Mouse (Mus musculus): ENCODE data around the gene Ift81. TPM values are rescaled to one million over a fixed set of nuclear protein-coding genes. Genes with fewer than 3 reads are reported as not detected.
A peak's percentile ranks its signal among the peaks of the same experiment; 100 is the strongest.

Ift81 gene
- total RNA-seq, 2 experiments from 2014 or later = 36.0 to 38.4 TPM

DNA sequence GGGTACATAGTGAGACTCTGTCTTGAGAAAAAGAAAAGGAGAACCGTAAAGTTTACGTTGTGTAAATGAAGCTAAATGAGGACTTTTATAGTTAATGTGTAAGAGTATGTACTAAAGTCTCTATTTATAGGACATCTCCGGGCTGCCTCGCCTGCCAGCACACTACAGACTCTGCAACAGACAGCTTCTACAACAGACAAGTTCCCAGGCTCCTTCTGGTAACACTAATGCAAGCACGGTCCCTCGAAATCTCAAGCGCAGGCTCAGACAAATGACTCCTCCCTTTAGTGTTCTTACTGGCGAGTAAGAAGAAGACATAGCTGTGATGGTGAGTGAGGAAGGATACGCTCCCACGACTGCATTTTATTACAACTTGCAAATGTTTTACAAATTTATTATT is 56.2 kb downstream of the Ift81 start:
- no peak for TF ChIP-seq CTCF (conservative IDR thresholded peaks at IDR 0.05)
- no peak overlapping the region for H3K27ac ChIP-seq
- no peak for DNase-seq (ENCODE audit: low spot score in 2 of 2)
- no peak overlapping the region for H3K4me3 ChIP-seq

DNA sequence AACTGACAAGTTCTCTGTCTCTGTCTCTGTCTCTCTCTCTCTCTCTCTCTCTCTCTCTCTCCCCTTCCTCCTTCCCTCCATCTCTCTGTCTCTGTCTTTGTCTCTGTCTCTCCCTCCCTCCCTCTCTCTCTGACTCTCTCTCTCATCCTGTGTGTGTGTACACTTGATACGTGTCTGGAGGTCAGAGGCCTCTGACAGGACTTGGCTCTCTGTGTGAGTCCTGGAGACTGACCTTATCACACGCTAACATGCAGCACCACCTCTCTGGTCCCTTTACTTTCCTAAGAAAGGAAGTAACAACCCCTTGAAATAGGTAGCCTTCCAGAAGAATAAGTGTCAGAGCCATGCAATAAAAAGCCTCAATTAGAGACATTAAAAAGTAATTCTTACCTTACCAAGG is 59.2 kb downstream of the Ift81 start:
- DNase-seq (ENCODE audit: low spot score in 2 of 2) = no peak
- Histone ChIP-seq H3K27ac (no peak overlapping the region), H3K4me3 (no peak overlapping the region)
- TF ChIP-seq CTCF (conservative IDR thresholded peaks at IDR 0.05) = no peak

DNA sequence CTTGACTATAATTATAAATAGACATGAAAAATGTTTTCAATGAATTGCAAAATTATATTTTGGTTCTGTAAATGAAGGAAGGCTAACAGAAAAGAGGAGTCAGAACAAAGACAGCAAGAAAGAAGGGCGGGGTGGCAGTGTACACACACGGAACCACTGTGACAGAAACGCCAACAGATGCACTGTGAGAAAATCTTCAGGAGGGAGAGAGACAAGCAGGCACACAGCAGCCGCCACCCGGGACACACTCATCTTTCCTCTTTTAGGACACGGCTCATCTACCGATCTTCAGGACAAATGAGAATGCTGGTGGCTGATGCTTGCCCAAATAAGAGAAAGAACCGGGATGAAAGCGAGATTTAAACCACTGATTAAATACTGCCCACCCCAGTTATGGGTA is 61.7 kb downstream of the Ift81 start:
- TF ChIP-seq CTCF (conservative IDR thresholded peaks at IDR 0.05) = no peak
- Histone ChIP-seq H3K27ac (0 out of 2 replicates have a peak overlapping the region, but pooled peaks have one; percentile 5), H3K4me3 (no peak overlapping the region)
- DNase-seq (ENCODE audit: low spot score in 2 of 2) = no peak

DNA sequence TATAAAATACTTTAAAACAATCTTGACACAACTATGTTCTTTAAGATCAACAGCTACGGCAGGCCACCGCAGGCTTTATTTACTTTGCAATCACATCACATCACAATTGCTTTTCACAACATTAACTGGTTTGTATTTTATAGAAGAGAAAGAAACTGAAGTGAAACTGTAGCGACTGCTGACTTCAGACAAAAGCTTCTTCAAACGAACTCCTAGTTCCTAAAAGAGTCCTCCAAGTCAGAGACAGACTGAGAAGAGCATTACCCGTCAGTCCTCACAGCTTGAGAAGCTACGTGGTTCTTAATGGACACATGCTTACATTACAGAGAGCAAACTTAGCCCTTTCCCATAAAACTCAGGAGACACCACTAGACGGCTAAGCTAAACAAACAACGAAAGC is 63.9 kb downstream of the Ift81 start:
- H3K4me3 ChIP-seq = no peak overlapping the region
- H3K27ac ChIP-seq = peak overlapping the region; percentile 43; the same call in 1 of the 2 replicates
- DNase-seq (ENCODE audit: low spot score in 2 of 2) = no peak
- no peak for TF ChIP-seq CTCF (conservative IDR thresholded peaks at IDR 0.05)

DNA sequence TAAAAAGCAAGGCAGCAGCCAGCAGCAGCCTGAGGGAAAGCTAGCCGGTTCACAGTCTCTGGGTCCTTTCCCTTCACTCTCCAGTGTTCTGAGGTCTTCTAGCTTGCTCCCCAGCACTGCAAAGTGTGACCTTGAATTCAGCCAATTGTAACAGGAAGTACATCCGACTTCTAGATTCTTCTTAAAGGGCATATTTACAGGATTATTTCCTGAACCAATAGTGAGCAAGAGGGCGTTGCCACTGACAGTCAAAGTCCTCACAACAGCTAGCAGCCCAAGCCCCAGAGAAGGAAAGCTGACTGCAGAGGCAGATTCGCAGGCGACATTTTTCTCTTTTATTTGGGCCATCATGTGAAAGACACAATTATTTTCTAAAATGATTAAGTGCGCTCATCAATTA is 65.6 kb downstream of the Ift81 start:
- Histone ChIP-seq H3K4me3 (no peak overlapping the region), H3K27ac (peak overlapping the region; percentile 72)
- no peak for TF ChIP-seq CTCF (conservative IDR thresholded peaks at IDR 0.05)
- no peak for DNase-seq (ENCODE audit: low spot score in 2 of 2)

DNA sequence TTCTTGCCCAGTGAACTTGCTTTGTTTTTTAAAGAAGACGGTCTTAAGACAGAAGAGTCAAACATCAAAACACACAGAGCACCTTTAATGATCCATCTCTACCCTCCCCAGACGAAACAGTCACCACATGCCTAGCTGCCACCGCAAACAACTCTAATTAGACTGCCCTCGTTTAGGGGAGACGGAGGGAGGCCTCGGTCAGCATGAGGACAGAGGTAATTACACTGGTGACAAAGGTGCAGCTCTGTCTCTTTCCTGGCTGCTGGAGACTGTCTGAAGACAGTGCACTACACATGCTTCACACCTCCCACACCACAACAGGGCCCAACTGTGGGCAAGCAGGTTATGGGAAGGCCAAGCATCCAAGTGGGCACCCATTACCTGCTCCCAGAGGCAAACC is 66.5 kb downstream of the Ift81 start:
- Histone ChIP-seq H3K27ac (peak overlapping the region; percentile 72), H3K4me3 (no peak overlapping the region)
- no peak; the same call in 1 of the 2 replicates for TF ChIP-seq CTCF (conservative IDR thresholded peaks at IDR 0.05)
- no peak for DNase-seq (ENCODE audit: low spot score in 2 of 2)

DNA sequence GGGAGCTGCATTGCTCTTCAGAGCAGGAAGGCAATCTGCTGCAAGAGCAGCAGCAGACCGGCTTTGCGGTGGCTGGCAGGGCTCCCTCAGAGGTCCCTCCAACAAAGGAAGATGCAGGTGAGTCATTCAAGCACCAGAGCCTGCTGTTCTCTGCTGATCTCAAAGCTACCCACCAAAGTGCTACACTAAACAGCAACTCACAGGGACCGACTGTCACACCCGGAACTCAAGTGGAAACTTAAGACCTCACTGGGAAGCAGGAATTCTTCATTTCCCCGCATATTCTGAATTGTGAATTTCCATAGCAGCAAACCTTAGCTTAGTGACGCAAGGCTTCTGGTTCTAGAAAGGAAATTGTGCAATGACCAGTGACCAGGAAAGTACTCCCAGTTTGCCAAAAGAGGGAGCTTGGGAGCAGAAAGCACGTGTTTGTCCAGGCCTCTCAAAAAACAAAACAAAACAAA is 67.0 kb downstream of the Ift81 start:
- peak overlapping the region; percentile 72; the same call in 1 of the 2 replicates for H3K27ac ChIP-seq
- peak in 1 of 2 experiments; percentile 47 for DNase-seq (ENCODE audit: low spot score in 2 of 2)
- peak overlapping the region; percentile 17; the same call in 1 of the 2 replicates for H3K4me3 ChIP-seq
- peak; percentile 83 for TF ChIP-seq CTCF (conservative IDR thresholded peaks at IDR 0.05)

DNA sequence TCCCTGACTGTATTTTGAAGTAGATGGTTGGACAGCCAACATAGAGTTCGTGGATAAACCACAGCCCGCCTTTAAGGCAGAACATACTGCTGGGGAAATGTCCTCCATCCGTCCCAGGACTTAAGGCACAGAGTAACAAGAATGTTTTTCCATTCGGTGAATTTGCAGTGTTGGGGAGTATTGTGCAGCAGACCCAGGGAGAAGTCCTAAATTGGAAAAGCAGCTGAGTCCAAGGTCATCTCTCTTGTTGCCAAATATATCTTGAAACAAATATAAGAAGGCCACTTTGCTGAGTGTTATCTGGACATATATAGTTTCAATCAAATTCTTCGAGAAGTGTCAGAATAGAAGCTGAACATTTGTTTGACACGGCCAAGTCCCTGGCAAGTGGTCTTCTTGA is 70.9 kb downstream of the Ift81 start:
- no peak for TF ChIP-seq CTCF (conservative IDR thresholded peaks at IDR 0.05)
- DNase-seq (ENCODE audit: low spot score in 2 of 2) = no peak
- H3K4me3 ChIP-seq = no peak overlapping the region

DNA sequence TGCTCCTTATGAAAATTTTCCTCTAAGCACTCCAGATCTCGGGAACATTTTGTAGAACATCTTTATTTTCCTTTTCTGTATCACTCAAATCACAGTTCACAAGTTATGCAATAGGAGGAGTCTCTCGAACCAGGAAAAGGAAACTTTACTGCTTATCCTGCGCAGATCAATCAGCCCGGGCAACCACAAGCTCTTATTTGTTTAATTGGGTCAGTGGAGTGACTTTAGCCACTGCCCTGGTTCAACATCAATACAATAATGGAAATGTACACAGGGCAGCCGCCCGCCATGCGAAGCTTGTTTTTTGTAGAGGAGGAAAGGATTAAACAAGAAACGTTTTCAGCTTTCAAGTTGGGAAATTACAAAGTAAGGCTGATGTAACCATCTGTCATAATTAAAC is 72.4 kb downstream of the Ift81 start:
- Histone ChIP-seq H3K27ac (peak overlapping the region; percentile 5; the same call in 1 of the 2 replicates), H3K4me3 (no peak overlapping the region)
- no peak for TF ChIP-seq CTCF (conservative IDR thresholded peaks at IDR 0.05)
- DNase-seq (ENCODE audit: low spot score in 2 of 2) = no peak

More for the DNA sequence above, 70.9 kb downstream of the Ift81 start:
- no peak overlapping the region; the same call in 1 of the 2 replicates for H3K27ac ChIP-seq

DNA sequence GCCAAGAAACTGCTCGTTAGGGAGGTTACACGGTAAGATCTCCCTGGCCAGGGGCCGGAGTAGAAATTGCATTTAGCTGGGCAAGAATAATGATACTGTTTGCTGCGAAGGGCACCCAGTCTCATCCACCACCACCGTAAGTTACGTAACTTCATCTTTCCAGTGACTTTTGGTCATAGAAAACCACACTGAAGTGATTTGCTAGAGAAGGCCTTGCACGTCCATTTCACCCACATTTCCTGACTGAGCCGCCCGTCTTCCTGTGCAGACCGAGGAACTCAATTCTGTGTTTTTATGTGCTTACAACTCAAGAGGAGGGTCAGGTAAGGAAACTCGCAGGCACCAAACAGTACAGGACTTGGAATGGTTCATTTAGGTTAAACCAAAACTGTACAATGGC is 76.2 kb downstream of the Ift81 start:
- no peak overlapping the region for H3K27ac ChIP-seq
- TF ChIP-seq CTCF (conservative IDR thresholded peaks at IDR 0.05) = no peak
- DNase-seq (ENCODE audit: low spot score in 2 of 2) = no peak
- H3K4me3 ChIP-seq = no peak overlapping the region

DNA sequence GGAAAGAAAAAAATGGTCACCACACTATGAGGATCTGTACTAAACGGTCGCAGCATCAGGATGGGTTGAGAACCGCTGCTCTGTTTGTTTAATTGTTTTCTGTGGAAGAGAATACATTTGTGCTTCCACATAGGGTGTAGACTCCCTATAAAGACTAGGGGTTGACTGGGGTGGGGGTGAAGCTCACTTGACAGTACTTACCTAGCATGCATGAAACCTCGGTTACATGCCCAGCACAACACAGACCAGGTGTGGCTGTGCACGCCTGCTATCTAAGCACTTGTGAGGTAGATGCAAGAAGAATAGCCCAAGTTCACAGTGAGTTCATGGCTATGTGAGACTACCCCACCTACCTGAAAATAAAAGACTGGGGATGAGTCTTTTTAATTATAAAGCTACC is 76.7 kb downstream of the Ift81 start:
- no peak for DNase-seq (ENCODE audit: low spot score in 2 of 2)

DNA sequence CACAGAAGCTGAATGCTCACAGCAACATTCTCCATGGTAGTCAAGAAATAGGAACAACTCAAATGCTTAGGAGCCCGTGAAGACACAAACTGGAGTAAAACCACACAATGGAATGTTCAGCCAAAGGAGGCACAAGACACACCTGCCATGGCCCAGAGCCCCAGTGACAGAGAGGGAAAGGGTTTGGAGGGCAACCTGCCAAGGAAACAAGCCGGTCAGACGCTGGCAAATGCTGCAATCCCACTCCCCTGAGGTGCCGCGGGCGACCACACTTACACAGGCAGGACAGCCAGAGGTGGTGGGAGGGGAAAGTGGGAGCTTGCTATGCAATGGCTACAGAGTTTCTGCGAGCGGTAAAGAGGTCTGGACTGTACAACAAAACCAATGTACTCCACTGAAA is 80.4 kb downstream of the Ift81 start:
- DNase-seq (ENCODE audit: low spot score in 2 of 2) = no peak
- TF ChIP-seq CTCF (conservative IDR thresholded peaks at IDR 0.05) = no peak
- no peak overlapping the region for H3K4me3 ChIP-seq
- no peak overlapping the region for H3K27ac ChIP-seq

More for the DNA sequence above, 76.7 kb downstream of the Ift81 start:
- Histone ChIP-seq H3K4me3 (no peak overlapping the region), H3K27ac (no peak overlapping the region)
- no peak for TF ChIP-seq CTCF (conservative IDR thresholded peaks at IDR 0.05)

DNA sequence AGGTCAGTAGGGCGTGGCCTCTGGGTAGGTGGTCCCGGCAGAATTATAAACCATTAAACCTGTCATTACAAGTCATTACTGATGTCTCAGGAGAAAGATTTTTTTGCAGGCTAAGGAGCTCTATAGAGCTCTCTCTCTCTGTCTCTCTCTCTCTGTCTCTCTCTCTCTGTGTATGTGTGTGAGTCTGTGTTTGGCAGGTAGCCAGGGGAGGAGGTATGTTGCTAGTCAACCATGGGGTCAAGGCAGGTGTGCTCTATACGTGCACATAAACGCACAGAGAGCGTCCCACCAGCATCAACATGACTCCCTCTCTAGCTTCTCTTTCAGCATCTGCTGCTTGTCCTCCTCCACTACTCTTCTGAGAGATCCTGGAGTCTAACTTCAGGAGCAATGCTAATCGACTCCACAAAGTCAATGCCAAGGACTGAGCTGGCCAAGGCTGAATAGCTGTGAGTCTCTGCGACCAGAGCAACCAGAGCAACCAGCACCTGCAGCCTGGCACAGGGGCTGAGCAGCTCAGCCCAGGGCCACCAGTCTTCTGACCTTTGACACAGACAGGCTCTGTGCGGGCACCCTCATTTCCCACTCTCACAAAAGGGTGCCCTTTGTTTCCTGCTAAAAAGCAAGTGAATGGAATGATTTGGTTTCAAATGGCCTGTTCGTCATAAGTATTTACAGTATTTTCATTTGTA is 84.3 kb downstream of the Ift81 start:
- no peak for TF ChIP-seq CTCF (conservative IDR thresholded peaks at IDR 0.05)
- H3K27ac ChIP-seq = peak overlapping the region; percentile 73; the same call in 1 of the 2 replicates
- H3K4me3 ChIP-seq = no peak overlapping the region

DNA sequence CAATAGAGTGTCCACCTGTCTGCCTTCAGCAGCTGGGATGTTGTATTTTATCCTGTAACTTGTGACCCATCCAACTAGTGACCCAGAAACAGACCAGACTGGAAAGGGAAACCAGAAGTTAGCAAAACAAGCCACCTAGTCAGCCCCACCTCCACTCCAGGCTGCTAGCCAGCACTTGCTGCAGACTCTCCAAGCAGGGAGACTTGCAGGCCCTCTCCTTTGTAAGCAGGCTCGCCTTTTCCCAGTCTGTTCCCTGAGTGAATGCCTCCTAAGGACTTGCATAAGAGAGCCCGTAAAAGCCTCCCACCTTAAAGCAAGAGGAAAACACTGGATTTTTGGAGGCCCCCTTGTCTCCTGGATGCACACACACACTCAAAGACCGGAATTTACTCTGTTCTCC is 85.0 kb downstream of the Ift81 start:
- no peak for TF ChIP-seq CTCF (conservative IDR thresholded peaks at IDR 0.05)
- no peak for DNase-seq (ENCODE audit: low spot score in 2 of 2)
- no peak overlapping the region for H3K4me3 ChIP-seq
- H3K27ac ChIP-seq = peak overlapping the region; percentile 73

More for the DNA sequence above, 84.3 kb downstream of the Ift81 start:
- DNase-seq (ENCODE audit: low spot score in 2 of 2) = no peak

Measured in layer of hippocampus, adult 2 months (tissue).